Mouse (Mus musculus): Measurements from ENCODE around the gene Sipa1l3. TPM values are rescaled to one million over a fixed set of nuclear protein-coding genes. Genes with fewer than 3 reads are reported as not detected.
A peak's percentile ranks its signal among the peaks of the same experiment; 100 is the strongest.

The Sipa1l3 gene
- polyA plus RNA-seq, 1 experiment: 6.5 TPM

GRCm38 (mm10) chr7:29494854-29495253, 23.6 kb downstream of the Sipa1l3 start:
- Histone ChIP-seq H3K4me1 (ENCODE audit: control insufficient read depth, insufficient read depth, insufficient read length, low read length) (peaks cover 12% of the 10 kb centered on the region), H3K27ac (replicated peaks; ENCODE audit: low read depth, low read length) (no peak overlapping the region), H3K4me3 (ENCODE audit: insufficient read depth, low read depth, low read length) (no peak overlapping the region)

DNA sequence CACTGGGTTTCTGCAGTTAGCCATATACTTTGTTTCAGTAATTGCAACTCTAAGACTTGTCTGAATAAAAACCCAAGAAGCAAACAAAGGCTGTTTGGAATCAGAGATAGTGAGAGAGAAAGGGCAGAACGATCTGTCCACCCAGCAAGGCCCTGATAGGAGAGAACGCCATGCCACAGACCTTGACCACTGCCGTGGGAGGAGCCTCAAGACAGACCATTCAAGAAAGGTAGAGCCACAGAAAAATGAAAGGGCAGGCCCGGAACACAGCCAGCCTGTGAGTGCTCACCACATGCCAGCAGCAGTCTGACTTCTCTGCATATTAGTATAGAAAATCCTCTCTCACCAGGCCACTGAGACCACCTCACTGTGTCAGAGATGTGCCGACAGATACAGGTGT, 24.4 kb downstream of the Sipa1l3 start:
- H3K27ac ChIP-seq (replicated peaks; ENCODE audit: low read depth, low read length): no peak overlapping the region
- H3K4me3 ChIP-seq (ENCODE audit: insufficient read depth, low read depth, low read length): no peak overlapping the region
- H3K4me1 ChIP-seq (ENCODE audit: control insufficient read depth, insufficient read depth, insufficient read length, low read length): peaks cover 14% of the 10 kb centered on the region

DNA sequence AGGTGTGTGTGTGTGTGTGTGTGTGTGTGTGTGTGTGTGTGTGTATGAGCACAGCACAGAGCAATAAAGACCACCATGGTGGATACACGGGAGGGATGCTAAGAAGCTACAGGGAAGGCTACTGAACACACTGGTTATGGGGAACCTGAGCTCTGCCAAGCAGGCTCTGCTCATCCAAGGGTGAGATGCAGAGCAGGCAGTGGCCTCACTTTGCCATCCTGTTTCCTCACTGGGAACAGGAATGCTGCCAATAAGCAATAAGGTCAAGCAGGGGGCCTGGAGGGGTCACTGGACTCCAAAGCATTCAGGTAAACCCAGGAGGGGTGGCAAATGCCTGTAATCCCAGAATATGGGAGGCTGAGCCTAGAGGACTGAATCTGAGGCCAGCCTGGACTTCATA, 25.4 kb downstream of the Sipa1l3 start:
- no peak overlapping the region for H3K4me3 ChIP-seq (ENCODE audit: insufficient read depth, low read depth, low read length)
- no peak overlapping the region for H3K27ac ChIP-seq (replicated peaks; ENCODE audit: low read depth, low read length)
- peaks cover 14% of the 10 kb centered on the region for H3K4me1 ChIP-seq (ENCODE audit: control insufficient read depth, insufficient read depth, insufficient read length, low read length)

- Histone ChIP-seq H3K27ac (replicated peaks; ENCODE audit: low read depth, low read length) (no peak overlapping the region; the same call in 1 of the 2 replicates), H3K4me3 (ENCODE audit: insufficient read depth, low read depth, low read length) (no peak overlapping the region), H3K4me1 (ENCODE audit: control insufficient read depth, insufficient read depth, insufficient read length, low read length) (peaks cover 14% of the 10 kb centered on the region)
Observed at GRCm38 (mm10) chr7:29491861-29492260, 26.6 kb downstream of the Sipa1l3 start.

DNA sequence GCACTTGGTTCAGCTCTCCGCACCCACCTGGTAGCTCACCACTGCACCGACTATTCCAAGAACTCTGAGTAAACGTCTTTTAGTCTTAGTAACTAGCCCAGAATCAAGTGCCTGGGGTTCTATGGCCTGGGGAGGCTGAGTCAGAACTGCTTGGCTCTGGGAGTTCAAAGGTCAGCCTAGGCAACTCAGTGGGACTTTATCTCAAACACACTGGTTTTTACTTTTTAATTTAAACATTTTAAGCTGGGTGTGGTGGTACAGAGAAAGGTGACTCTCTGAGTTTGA, 27.0 kb downstream of the Sipa1l3 start:
- H3K27ac ChIP-seq (replicated peaks; ENCODE audit: low read depth, low read length): no peak overlapping the region
- peaks cover 14% of the 10 kb centered on the region for H3K4me1 ChIP-seq (ENCODE audit: control insufficient read depth, insufficient read depth, insufficient read length, low read length)
- no peak overlapping the region for H3K4me3 ChIP-seq (ENCODE audit: insufficient read depth, low read depth, low read length)

DNA sequence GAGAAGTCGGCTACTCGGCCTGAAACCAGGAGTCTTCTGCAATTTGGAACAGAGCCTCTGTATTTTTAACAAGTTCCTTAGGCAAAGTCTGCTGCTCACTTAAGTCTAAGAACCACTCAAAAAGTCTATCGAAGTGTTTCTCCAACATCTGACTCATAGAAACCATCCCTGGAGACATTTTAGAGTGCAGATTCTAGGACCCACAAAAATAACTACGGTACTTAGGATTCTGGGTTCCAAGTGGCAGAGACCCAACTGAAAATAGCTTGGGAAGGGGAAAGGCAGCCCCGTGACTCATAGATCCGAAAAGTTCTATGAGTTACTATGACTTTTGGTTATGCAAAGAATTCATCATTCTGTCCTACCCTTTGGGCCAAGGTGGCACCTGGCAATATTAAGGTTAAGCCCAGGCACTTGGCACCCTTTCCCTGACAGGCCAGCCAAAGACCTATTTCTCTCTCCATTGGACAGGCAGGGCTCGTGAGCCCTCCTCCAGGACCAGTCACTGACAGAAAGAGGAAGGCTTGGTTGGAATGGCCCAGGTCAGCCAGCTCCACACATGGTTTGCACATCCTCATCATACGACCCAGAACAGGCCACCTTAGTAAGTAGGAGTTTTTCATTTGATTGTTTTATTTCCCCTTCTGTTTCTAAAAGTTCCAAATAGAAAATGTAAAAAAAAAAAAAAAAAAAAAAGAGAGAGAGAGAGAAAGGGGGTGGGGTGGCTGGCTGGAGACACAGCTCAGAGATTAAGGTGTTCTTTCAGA, 27.6 kb downstream of the Sipa1l3 start:
- Histone ChIP-seq H3K4me3 (ENCODE audit: insufficient read depth, low read depth, low read length) (no peak overlapping the region), H3K4me1 (ENCODE audit: control insufficient read depth, insufficient read depth, insufficient read length, low read length) (peaks cover 14% of the 10 kb centered on the region), H3K27ac (replicated peaks; ENCODE audit: low read depth, low read length) (peak overlapping the region; percentile 70)

DNA sequence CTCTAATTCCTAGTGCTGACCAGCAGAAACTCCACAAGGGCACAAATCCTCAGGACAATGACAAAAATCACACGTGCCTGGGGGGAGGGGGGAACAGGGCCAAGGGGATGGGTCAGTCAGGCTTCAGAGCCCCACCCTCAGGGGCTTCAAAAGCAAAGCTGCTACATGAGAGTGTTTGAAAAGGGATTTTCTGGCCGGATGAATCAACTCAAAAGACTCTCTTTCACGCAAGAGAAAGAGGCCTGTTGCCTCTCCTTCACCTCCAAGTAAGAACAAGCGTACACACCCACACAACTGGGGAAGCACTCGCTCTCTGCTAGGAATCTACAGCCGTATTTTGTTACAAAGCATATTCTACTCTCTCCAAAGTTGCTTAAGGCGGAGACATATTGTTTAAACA, 28.6 kb downstream of the Sipa1l3 start:
- H3K4me1 ChIP-seq (ENCODE audit: control insufficient read depth, insufficient read depth, insufficient read length, low read length): peaks cover 15% of the 10 kb centered on the region
- H3K27ac ChIP-seq (replicated peaks; ENCODE audit: low read depth, low read length): peak overlapping the region; percentile 70
- H3K4me3 ChIP-seq (ENCODE audit: insufficient read depth, low read depth, low read length): no peak overlapping the region

DNA sequence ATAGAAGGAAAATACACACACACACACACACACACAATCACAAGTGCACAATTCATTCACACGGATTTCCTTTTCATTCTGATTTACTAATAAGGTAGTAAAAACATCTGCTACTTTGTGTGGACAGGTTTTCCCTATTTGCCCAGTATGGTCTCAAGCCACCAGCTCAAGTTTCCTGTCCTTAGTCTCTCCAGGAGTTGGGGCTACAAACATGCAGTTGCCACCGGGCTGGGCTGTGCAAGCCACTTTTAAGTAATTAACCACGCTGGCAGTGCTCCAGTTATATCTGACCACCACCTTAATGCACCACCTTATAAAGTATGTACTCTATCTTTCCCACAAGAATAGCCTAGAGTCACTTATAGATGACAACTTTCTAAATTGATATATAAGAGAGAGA, 29.1 kb downstream of the Sipa1l3 start:
- peak overlapping the region; percentile 27; the same call in 1 of the 2 replicates for H3K27ac ChIP-seq (replicated peaks; ENCODE audit: low read depth, low read length)
- no peak overlapping the region for H3K4me3 ChIP-seq (ENCODE audit: insufficient read depth, low read depth, low read length)
- H3K4me1 ChIP-seq (ENCODE audit: control insufficient read depth, insufficient read depth, insufficient read length, low read length): peaks cover 17% of the 10 kb centered on the region

- peak overlapping the region; percentile 11; the same call in 1 of the 2 replicates for H3K27ac ChIP-seq (replicated peaks; ENCODE audit: low read depth, low read length)
- peaks cover 20% of the 10 kb centered on the region for H3K4me1 ChIP-seq (ENCODE audit: control insufficient read depth, insufficient read depth, insufficient read length, low read length)
- no peak overlapping the region for H3K4me3 ChIP-seq (ENCODE audit: insufficient read depth, low read depth, low read length)
Observed at GRCm38 (mm10) chr7:29486753-29487152, 31.7 kb downstream of the Sipa1l3 start.

DNA sequence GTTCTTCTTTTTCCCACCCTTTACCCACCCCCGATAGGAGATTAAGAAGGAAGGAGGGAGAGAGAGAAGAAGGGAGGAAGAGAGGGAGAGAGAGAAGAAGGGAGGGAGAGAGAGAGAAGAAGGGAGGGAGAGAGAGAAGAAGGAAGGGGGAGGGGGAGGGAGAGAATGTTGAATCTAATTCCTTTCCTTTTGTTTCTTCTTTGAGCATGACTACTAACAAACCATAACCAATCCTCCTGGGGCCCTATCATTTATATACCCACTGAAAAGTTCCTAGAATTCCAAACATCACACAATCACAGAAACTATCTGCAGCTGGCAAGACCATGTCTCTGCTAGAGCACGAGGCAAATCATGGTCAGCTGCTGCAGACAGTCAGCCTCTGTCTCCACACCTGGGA, 32.7 kb downstream of the Sipa1l3 start:
- Histone ChIP-seq H3K27ac (replicated peaks; ENCODE audit: low read depth, low read length) (0 out of 2 replicates have a peak overlapping the region, but pooled peaks have one; percentile 4), H3K4me3 (ENCODE audit: insufficient read depth, low read depth, low read length) (no peak overlapping the region), H3K4me1 (ENCODE audit: control insufficient read depth, insufficient read depth, insufficient read length, low read length) (peaks cover 18% of the 10 kb centered on the region)

DNA sequence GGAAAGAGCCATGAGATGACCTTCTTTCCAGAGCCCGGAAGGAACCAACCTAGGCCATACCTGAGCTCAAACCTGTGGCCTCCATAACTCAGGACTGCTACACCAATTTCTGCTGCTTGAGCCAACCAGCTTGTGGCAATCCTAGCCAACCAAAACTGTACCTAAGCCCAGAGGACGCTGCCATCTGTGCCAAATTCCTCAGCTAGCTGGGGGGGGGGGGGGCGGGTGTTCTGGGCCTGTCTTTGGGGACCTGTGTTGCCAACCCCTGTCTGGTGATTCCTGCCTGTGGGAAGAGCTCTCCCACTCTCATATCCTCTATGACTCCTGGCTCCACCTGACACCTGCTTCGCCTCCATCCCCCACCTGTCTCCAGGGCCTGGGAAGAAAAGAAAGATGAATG, 34.9 kb downstream of the Sipa1l3 start:
- peak overlapping the region; percentile 20 for H3K27ac ChIP-seq (replicated peaks; ENCODE audit: low read depth, low read length)
- peaks cover 13% of the 10 kb centered on the region for H3K4me1 ChIP-seq (ENCODE audit: control insufficient read depth, insufficient read depth, insufficient read length, low read length)
- H3K4me3 ChIP-seq (ENCODE audit: insufficient read depth, low read depth, low read length): no peak overlapping the region

GRCm38 (mm10) chr7:29481345-29482155, 36.9 kb downstream of the Sipa1l3 start:
- Histone ChIP-seq H3K4me3 (ENCODE audit: insufficient read depth, low read depth, low read length) (no peak overlapping the region), H3K27ac (replicated peaks; ENCODE audit: low read depth, low read length) (no peak overlapping the region), H3K4me1 (ENCODE audit: control insufficient read depth, insufficient read depth, insufficient read length, low read length) (peaks cover 13% of the 10 kb centered on the region)

DNA sequence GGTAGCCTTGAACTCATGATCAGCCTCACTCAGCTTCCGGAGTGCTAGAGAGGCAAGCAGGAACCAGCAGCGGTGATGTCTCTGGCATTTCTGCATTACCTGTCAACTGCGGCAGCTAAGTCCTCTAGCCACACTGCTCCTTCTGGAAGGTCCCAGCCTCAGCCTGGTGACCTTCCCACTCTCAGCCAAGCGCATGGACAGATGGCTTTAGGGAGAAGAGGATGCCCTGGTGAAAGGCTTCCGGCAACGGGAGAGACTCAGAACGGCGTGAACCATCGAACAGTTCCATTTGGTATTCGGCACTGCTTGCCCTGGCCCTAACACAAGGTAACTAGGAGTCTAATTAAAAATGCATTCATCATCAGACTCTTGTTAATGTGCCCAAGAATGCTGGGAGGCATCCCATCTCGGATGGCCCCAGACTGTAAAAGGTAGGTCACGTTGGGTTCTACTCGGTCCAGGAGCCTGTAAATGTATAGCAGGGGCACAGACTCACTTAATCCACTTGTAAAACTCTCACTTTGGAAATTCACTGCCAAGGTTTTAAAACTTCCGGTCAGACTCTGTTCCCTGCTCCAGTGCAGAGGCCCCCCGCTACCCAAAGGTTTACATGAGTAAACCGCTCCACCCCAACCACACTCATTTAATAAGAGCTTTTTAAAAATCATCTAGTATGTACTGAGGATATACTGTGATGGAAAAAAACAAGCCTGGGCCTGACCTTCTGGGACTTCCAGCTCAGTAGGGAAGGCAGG, 37.7 kb downstream of the Sipa1l3 start:
- Histone ChIP-seq H3K4me1 (ENCODE audit: control insufficient read depth, insufficient read depth, insufficient read length, low read length) (peaks cover 10% of the 10 kb centered on the region), H3K4me3 (ENCODE audit: insufficient read depth, low read depth, low read length) (no peak overlapping the region), H3K27ac (replicated peaks; ENCODE audit: low read depth, low read length) (no peak overlapping the region)

GRCm38 (mm10) chr7:29480183-29480582, 38.3 kb downstream of the Sipa1l3 start:
- Histone ChIP-seq H3K27ac (replicated peaks; ENCODE audit: low read depth, low read length) (no peak overlapping the region), H3K4me1 (ENCODE audit: control insufficient read depth, insufficient read depth, insufficient read length, low read length) (peaks cover 10% of the 10 kb centered on the region), H3K4me3 (ENCODE audit: insufficient read depth, low read depth, low read length) (no peak overlapping the region)

GRCm38 (mm10) chr7:29475005-29475404, 43.4 kb downstream of the Sipa1l3 start:
- H3K4me1 ChIP-seq (ENCODE audit: control insufficient read depth, insufficient read depth, insufficient read length, low read length): 0 out of 2 replicates have a peak, but pooled peaks cover 9% of the 10 kb centered on the region
- H3K4me3 ChIP-seq (ENCODE audit: insufficient read depth, low read depth, low read length): no peak overlapping the region
- H3K27ac ChIP-seq (replicated peaks; ENCODE audit: low read depth, low read length): no peak overlapping the region
